Mouse (Mus musculus) gastrocnemius, postnatal 25 days (tissue): ENCODE measurements at regions not wholly inside any gene's neighbourhood (a gene's known extent, or its start where the extent isn't known, plus 50 kb on each side); places are given as distances from the start of the nearest gene placed in this dataset.

ENCODE experiments used
- DNase-seq: peaks from one replicate; pipeline ENCODE4 v3.0.0; 2022

DNA sequence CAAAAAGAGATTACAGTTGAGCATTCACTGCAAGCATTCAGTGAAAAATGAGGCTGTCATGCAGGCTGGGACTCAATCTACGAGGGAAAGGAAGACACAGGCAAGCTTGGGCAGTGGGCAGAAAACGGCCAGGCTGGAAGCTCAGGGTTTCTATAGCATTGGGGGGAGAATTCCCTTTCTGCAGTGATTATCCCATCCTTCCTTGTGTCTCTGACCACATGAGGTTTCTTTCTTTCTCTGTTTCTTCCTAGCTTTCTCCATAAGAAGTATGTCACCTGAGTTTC, 56.0 kb upstream of the Cox10 start:
- no peak for DNase-seq

- no peak for DNase-seq
Measured at GRCm38 (mm10) chr11:64134571-64135307, 55.5 kb upstream of the Cox10 start.
